Mouse (Mus musculus) liver, embryonic 15.5 days (tissue): ENCODE results near the gene Rtn4rl1. TPM values are rescaled to one million over a fixed set of nuclear protein-coding genes. Genes with fewer than 3 reads are reported as not detected.
A peak's percentile ranks its signal among the peaks of the same experiment; 100 is the strongest.
"Not testable (repeated sequence)": the region's sequence is repeated elsewhere in the genome, so short reads cannot be mapped to it uniquely, and the experiment has no call there.

Experiments used
- ATAC-seq: fragments of 200-750 bp; cut with Nextera tagmentation; 2 replicates; pipeline ENCODE4 v1.8.0; 2017; ENCODE audit warnings: moderate number of reproducible peaks, mild to moderate bottlenecking, moderate library complexity; ENCODE audit not compliant: insufficient read depth
- H3K27ac ChIP-seq: fragments of 300-500 bp; sonication (generic); replicated peaks from 2 replicates; pipeline ENCODE4 v1.5.1; 2015; ENCODE audit warnings: mild to moderate bottlenecking, inconsistent platforms
- H3K27me3 ChIP-seq: fragments of 300-500 bp; sonication (generic); 2 replicates; pipeline ENCODE4 v1.6.1; 2015; ENCODE audit warnings: mild to moderate bottlenecking, inconsistent platforms
- H3K36me3 ChIP-seq: fragments of 300-500 bp; sonication (generic); replicated peaks from 2 replicates; pipeline ENCODE4 v1.6.1; 2015; ENCODE audit warnings: moderate library complexity, mild to moderate bottlenecking, inconsistent platforms
- H3K4me1 ChIP-seq: fragments of 300-500 bp; sonication (generic); replicated peaks from 2 replicates; pipeline ENCODE4 v1.6.1; 2015; ENCODE audit warnings: inconsistent platforms
- H3K4me2 ChIP-seq: fragments of 300-500 bp; sonication (generic); 2 replicates; pipeline ENCODE4 v1.6.1; 2015; ENCODE audit warnings: moderate library complexity, mild to moderate bottlenecking, inconsistent platforms
- H3K4me3 ChIP-seq: fragments of 300-500 bp; sonication (generic); replicated peaks from 2 replicates; pipeline ENCODE4 v1.5.1; 2015; ENCODE audit warnings: mild to moderate bottlenecking, inconsistent platforms
- H3K9ac ChIP-seq: fragments of 300-500 bp; sonication (generic); 2 replicates; pipeline ENCODE4 v1.6.1; 2015; ENCODE audit warnings: moderate library complexity, mild to moderate bottlenecking, inconsistent platforms
- H3K9me3 ChIP-seq: fragments of 300-500 bp; sonication (generic); replicated peaks from 2 replicates; pipeline ENCODE4 v1.6.1; 2016; ENCODE audit warnings: inconsistent platforms
- WGBS: fragments of 180-500 bp; shearing (Covaris S2); methylation state at CpG from one replicate; pipeline ENCODE4 v1.1.7; 2015; ENCODE audit warnings: mixed read lengths; ENCODE audit not compliant: insufficient replicate concordance; 5-methylcytosine and 5-hydroxymethylcytosine counted together
- polyA plus RNA-seq: library from polyadenylated mRNA; unstranded; fragments of >200 nt; fragmentation: Nextera tagmentation; extraction: Ambion mirVana; gene quantifications from 2 replicates; pipeline ENCODE4 v1.2.1, GENCODE M21; 2015

The Rtn4rl1 gene
- polyA plus RNA-seq, 1 experiment from 2014 or later: 0.88 TPM

GRCm38 (mm10) chr11:75280435-75281001 is 86.9 kb downstream of the Rtn4rl1 start:
- H3K9ac ChIP-seq: no peak overlapping the region
- peaks cover 32% of the 10 kb centered on the region for H3K4me1 ChIP-seq
- no peak overlapping the region for H3K4me2 ChIP-seq
- WGBS: 71% methylated on average over 5 of the region's 5 CpGs
- H3K9me3 ChIP-seq: no peaks in the 10 kb centered on the region
- peaks cover 42% of the 10 kb centered on the region for H3K27me3 ChIP-seq
- no peak for ATAC-seq
- H3K27ac ChIP-seq: no peak overlapping the region
- no peaks in the 10 kb centered on the region for H3K36me3 ChIP-seq
- no peak overlapping the region for H3K4me3 ChIP-seq

DNA sequence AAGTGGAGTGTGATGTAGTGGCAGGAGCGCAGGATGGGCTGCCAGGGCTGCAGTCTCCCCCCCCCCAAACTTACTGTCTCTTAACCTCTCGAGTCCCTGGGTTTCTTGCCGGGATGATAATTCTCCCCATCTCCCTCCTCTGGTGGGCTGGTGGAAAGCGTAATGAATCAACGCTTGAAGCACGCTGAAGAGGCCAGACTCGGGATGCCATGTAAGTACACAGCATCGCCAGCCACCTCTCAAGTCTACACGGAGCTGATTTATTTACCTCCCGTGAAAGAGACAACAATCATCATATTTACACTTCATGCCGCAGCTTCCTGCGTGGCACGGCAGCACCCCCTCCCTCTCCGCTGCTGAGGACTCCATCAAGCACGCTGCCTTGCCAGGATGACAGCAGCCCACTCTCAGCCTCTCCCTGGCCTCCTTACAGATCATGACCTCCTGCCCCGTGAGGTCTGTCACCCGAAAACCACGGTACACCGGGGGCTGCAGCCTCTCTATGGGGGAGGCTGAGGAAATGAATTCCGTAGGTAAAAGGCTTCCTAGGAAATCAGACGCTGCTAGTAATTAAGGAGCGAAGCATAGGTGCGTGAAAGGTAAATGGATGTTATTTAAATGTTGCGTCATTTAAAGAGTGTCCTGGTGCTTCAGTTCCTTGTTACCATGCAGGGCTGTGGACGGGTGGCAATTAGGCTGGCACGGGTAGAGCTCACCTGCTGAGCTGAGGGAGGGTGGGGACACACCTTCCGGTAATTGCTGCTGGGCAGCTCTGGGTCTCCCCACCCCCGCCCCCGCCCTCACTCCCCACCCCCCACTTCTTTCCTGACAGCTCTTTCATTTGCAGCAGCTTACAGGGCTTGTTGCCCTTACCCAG is 88.0 kb downstream of the Rtn4rl1 start:
- 0 out of 2 replicates have a peak overlapping the region, but pooled peaks have one; percentile 12 for H3K4me3 ChIP-seq
- H3K36me3 ChIP-seq: no peaks in the 10 kb centered on the region
- H3K4me2 ChIP-seq: peak overlapping the region; percentile 54
- H3K27me3 ChIP-seq: peaks cover 47% of the 10 kb centered on the region
- H3K4me1 ChIP-seq: peaks cover 32% of the 10 kb centered on the region
- H3K27ac ChIP-seq: no peak overlapping the region
- H3K9me3 ChIP-seq: no peaks in the 10 kb centered on the region
- ATAC-seq: no peak
- 30% methylated on average over 29 of the region's 29 CpGs for WGBS
- H3K9ac ChIP-seq: no peak overlapping the region

DNA sequence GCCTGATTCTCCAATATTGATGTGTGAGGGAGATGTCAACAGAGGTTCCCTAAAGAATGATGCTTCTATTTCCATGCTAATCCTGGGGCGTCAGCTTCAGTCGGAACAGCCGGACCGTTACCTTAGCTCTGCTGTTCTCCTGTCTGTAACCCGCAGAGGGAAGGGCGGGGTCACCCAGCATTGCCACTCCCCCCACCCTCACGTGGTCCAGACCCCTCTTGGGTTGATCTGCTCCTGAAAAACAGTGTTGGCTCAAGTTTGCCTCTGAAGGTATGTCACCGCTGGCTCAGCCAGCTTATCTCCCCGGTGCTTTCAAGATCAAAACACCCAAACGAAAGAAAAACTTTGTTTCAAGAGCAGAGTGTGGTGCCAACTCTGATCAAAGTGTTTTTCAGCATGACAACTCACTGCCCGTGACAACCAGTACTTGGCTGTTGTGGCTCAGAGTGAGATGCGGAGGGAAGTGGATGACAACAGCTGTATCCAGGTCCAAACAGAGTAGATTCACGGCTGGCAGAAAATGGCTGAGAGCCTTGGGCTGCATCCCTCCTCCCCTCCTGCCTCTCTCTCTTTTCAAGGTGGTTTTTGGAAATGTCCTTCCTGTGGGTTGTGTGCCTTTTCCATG is 89.0 kb downstream of the Rtn4rl1 start:
- Histone ChIP-seq H3K4me3 (0 out of 2 replicates have a peak overlapping the region, but pooled peaks have one; percentile 4), H3K36me3 (no peaks in the 10 kb centered on the region), H3K27ac (no peak overlapping the region), H3K9ac (no peak overlapping the region), H3K4me1 (peaks cover 32% of the 10 kb centered on the region), H3K9me3 (no peaks in the 10 kb centered on the region), H3K27me3 (peaks cover 55% of the 10 kb centered on the region), H3K4me2 (peak overlapping the region; percentile 54)
- ATAC-seq: no peak
- WGBS: 14% methylated on average over 13 of the region's 13 CpGs

DNA sequence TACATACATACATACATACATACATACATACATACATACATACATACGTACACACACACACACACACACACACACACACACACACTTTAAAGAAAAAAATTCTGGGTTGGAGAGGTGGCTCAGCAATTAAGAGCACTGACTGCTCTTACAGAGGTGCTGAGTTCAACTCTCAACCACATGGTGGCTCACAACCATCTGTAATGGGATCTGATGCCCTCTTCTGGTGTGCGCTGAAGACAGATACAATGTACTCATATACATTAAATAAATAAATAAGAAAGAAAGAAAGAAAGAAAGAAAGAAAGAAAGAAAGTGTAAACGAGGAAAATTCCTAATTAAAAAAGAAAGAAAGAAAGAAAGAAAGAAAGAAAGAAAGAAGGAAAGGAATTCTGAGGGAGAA is 90.2 kb downstream of the Rtn4rl1 start:
- WGBS: 51% methylated on average over 3 of the region's 3 CpGs
- not testable (repeated sequence) for ATAC-seq
- H3K27me3 ChIP-seq: peaks cover 62% of the 10 kb centered on the region

GRCm38 (mm10) chr11:75285893-75286467 is 92.4 kb downstream of the Rtn4rl1 start:
- ATAC-seq: no peak
- Histone ChIP-seq H3K9me3 (no peaks in the 10 kb centered on the region), H3K27ac (no peak overlapping the region), H3K4me1 (peaks cover 18% of the 10 kb centered on the region), H3K4me2 (no peak overlapping the region), H3K4me3 (no peak overlapping the region), H3K27me3 (peaks cover 60% of the 10 kb centered on the region), H3K9ac (no peak overlapping the region), H3K36me3 (no peaks in the 10 kb centered on the region)
- 34% methylated on average over 4 of the region's 4 CpGs for WGBS

More for the DNA sequence above, 90.2 kb downstream of the Rtn4rl1 start:
- H3K9ac ChIP-seq, H3K36me3 ChIP-seq, H3K4me2 ChIP-seq, H3K9me3 ChIP-seq, H3K4me3 ChIP-seq, H3K27ac ChIP-seq: not testable (repeated sequence)
- peaks cover 32% of the 10 kb centered on the region for H3K4me1 ChIP-seq

DNA sequence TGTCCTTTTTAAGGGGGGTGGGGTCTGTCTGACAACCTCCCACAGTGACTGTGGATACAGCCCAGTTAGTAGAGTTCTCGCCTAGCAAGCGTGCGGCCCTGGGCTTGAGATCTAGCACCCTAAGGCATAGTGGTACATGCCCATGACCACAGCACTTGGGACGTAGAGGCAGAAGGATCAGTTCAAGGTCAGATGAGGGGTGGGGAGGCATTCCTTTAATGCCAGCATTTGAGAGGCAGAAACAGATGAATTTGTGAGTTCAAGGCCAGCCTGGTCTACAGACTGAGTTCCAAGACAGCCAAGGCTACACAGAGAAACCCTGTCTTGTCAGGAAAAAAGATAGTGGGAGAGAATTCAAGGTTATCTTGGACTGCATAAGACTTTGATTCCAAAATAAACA is 93.3 kb downstream of the Rtn4rl1 start:
- no peak overlapping the region for H3K27ac ChIP-seq
- no peak overlapping the region for H3K4me2 ChIP-seq
- peaks cover 60% of the 10 kb centered on the region for H3K27me3 ChIP-seq
- 73% methylated on average over 4 of the region's 4 CpGs for WGBS
- no peak overlapping the region for H3K4me3 ChIP-seq
- H3K4me1 ChIP-seq: peaks cover 19% of the 10 kb centered on the region
- H3K9ac ChIP-seq: no peak overlapping the region
- no peaks in the 10 kb centered on the region for H3K9me3 ChIP-seq
- no peak for ATAC-seq
- no peaks in the 10 kb centered on the region for H3K36me3 ChIP-seq

GRCm38 (mm10) chr11:75287940-75288339 is 94.4 kb downstream of the Rtn4rl1 start:
- Histone ChIP-seq H3K9ac (no peak overlapping the region), H3K9me3 (no peaks in the 10 kb centered on the region), H3K36me3 (no peaks in the 10 kb centered on the region), H3K4me2 (no peak overlapping the region), H3K4me3 (no peak overlapping the region), H3K27me3 (peaks cover 60% of the 10 kb centered on the region), H3K27ac (no peak overlapping the region), H3K4me1 (peaks cover 8% of the 10 kb centered on the region; the same call in 1 of the 2 replicates)
- WGBS: 72% methylated on average over 10 of the region's 10 CpGs
- no peak for ATAC-seq

DNA sequence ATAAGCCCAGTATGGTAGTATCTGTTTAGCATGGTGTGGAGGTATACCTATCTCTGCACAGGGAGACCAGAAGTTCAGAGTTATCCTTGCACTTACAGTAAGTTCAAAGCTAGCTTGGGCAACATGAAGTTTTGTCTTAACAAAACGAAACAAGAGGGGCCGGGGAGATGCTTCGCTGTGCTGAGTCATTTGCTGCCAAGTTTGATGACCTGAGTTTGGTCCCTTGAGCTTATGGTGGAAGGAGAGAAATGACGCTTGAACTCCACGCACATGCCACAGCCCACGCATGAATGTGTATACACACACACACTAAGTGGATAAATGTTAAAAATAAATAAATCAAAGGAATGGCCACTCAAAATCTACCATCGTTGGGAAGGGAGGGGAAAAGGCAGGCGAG is 94.9 kb downstream of the Rtn4rl1 start:
- H3K4me2 ChIP-seq: no peak overlapping the region
- H3K9ac ChIP-seq: no peak overlapping the region
- H3K36me3 ChIP-seq: no peaks in the 10 kb centered on the region
- no peak for ATAC-seq
- 0 out of 2 replicates have a peak, but pooled peaks cover 6% of the 10 kb centered on the region for H3K4me1 ChIP-seq
- H3K27me3 ChIP-seq: peaks cover 60% of the 10 kb centered on the region
- WGBS: 58% methylated on average over 8 of the region's 8 CpGs
- H3K27ac ChIP-seq: no peak overlapping the region
- H3K4me3 ChIP-seq: no peak overlapping the region
- H3K9me3 ChIP-seq: no peaks in the 10 kb centered on the region

DNA sequence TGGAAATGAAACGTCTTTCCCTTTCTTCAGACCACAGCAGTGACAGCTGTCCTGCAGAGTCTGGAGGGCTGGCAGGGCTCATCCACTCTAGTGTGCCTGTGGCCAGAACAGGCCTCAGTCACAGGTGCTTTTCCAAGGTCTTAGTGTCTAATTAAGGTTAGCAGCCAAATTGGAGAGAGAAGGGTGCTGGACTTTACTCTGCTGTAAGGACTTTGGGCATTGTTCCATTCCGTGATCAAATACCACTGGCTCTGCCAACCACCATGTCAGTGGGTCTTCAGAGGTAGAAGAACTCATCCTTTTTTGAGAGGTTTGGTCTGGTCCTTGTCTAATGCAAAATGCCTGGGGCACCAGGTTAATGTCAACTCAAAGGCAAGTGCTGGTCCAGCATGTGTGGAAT is 95.5 kb downstream of the Rtn4rl1 start:
- Histone ChIP-seq H3K27me3 (peaks cover 60% of the 10 kb centered on the region), H3K27ac (no peak overlapping the region)

DNA sequence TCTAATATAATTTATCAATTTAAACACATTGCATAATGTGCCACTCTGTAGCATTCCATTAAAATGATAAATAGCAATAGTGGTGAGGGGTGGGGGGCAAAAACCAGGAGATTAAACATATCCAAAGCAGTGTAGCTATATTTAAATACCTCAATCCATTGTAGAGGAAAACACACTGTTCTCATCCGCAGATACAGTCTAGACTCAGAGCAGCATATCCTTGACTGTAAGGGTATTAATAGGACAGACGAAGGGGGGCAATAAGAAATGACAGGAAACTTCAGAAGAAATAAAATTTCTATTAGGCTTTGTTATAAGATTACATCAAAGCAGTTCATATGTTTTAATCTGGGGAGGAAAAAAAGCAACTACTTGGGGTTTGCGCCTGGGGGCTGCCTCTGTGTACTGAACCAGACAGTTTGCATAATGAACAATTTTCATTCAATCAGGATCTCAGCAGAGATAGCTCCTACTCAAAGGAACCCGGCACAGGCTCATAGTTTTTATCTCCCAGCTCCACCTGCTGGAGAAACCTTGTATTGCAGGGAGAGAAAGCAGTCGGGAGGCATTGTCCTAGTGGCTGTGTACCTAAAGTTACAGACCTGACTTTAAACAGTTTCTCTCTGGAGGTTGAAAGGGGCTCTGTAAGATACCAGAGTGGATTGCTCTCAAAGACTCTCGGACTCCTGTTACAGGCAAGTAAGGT is 97.1 kb downstream of the Rtn4rl1 start:
- Histone ChIP-seq H3K4me1 (peaks cover 23% of the 10 kb centered on the region), H3K27ac (no peak overlapping the region), H3K4me2 (no peak overlapping the region), H3K36me3 (no peaks in the 10 kb centered on the region), H3K27me3 (peaks cover 55% of the 10 kb centered on the region), H3K4me3 (no peak overlapping the region), H3K9me3 (no peaks in the 10 kb centered on the region), H3K9ac (no peak overlapping the region)
- no peak for ATAC-seq
- WGBS: 15% methylated on average over 6 of the region's 6 CpGs

More for the DNA sequence above, 95.5 kb downstream of the Rtn4rl1 start:
- 37% methylated on average over 2 of the region's 2 CpGs for WGBS
- Histone ChIP-seq H3K36me3 (no peaks in the 10 kb centered on the region), H3K9me3 (no peaks in the 10 kb centered on the region), H3K9ac (no peak overlapping the region), H3K4me1 (peaks cover 9% of the 10 kb centered on the region; the same call in 1 of the 2 replicates), H3K4me2 (no peak overlapping the region), H3K4me3 (no peak overlapping the region)
- no peak for ATAC-seq
